Mouse (Mus musculus) C3H10T1/2 (cell line): Measurements from ENCODE around the gene Hnrnpa2b1. TPM values are rescaled to one million over a fixed set of nuclear protein-coding genes. Genes with fewer than 3 reads are reported as not detected.

Experiments used
- polyA plus RNA-seq, 2 experiments: library from polyadenylated mRNA; unstranded; fragments of >200 nt; fragmentation: generic; extraction: Trizol; gene quantifications; one replicate each; pipeline ENCODE4 v1.2.1; 2012; ENCODE audit warnings: missing spikeins in 2 of 2

The Hnrnpa2b1 gene
- 100 to 1,000 TPM in 1 of 2 experiments, 10 to 100 TPM in 1; 54.8 to 307 TPM for polyA plus RNA-seq

DNA sequence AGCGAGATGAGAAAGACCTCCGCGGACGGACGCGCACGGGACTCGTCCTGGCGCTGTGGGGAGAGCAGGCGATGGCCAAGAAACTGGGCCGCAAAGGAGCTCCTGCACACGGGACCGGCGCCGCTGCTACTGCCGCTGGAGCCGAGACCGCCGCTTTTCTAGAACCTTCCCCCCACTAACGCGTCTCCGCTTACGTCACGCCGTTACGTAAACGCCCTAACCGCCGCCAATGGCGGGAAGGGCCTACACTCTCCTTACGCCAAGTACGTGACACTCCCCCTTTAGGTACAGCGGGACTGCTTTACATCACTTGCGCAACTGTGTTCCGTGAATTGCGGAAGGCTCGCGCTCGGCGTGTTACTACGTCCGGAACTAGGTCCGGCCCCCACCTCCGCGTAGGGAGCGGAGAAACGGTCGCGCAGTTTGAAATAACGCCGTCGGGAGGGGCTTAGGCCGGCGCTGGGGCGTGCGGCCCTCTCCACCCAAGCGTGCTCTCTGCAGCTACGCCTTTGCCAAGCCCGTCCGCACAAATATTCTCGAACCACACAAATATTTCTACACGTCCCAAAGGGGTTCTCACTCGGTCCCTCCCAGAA, at the start of gene Hnrnpa2b1:
TSS of gene Hnrnpa2b1 (minus strand) at position 180 of the 596 bp plus-strand sequence.

DNA sequence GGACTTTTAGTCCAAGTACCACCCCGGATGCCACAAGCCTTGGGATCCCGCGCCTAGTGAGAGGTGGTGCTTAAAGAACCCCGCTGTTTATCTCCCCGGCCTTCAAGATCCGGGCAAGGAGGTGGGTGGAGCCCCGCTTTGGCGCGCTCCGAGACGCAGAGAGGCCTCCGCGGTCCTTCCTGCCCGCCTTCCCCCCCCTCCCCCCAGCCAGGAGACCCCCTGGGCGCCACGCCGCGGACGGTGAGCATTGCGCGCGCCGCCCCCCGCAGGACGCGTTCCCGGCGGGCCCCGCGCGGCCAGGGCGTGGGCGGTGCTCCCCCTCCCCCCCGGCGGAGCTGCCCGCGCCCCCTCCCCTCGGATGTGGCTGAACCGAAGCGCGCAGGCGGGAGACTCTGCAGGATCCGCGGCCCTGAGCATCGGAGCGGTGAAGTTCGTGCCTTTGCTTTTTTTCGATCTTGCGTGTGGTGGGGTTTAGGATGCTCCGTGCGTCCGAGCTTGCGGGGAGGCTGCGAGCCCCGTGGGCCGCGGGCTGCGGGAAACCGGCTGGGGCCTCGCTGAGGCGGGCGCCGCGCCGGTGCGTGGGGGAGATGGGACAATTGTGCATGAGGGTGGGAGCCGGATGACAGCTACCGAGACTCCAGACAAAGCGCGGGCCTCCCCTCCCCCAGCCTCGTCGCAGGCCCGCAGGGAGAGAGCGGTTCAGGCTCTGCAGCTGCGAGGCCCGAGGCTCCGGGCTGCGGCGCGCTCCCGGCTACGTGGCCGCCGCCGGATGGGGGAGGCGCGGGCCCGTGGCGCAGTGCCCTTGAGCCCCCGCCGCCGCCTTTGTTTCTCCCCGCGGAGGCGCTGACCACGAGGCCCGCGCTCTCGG, 851 bp upstream of the Hnrnpa2b1 start, which contains the start of gene Cbx3:
TSS of gene Cbx3 (plus strand) at position 50 of the 868 bp plus-strand sequence.

DNA sequence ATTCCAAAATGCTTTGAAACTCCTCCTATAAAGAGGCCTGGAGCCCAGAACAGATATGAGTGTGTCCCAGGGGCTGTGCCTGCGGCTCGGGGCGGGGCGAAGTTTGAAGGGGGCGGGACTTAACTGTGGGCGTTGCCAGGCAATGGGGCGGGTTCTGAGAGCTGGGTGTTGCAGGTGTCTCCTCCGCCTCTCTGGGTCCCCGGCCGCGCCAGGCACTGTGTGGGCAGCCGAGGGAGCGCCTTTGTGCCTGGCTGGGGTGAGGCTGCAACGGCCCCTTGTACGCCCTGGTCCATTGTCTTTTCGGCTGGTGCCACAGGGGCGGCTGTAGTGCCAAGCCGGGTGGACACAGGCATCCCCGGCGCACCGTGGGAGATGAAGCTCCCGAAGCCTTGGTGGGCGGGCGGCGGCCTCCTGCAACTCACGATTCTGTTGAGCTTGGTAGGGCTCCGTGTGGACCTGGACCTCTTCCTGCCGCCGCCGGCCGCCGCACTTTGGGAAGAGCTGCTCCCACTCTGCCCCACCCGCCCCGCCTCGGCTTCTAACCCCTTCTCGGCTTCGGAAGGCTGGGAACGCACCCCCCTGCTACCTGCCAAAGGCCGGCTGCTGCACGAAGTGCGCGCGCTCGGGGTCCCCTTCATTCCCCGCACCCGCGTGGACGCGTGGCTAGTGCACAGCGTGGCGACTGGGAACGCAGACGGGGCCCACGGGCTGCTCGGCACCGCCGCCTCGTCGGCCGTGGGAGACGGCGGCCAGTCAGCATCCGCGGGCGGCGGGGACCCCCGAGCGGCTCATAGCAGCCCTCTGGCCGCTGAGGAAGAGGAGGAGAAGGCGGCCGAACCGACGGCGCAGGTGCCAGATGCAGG, 36.9 kb downstream of the Hnrnpa2b1 start, which contains the start of gene Nfe2l3:
TSS of gene Nfe2l3 (plus strand) at position 136 of the 863 bp plus-strand sequence.

Other genes starting within 250 kb of the Hnrnpa2b1 start
- gene Nfe2l3, start 37.2 kb downstream of the Hnrnpa2b1 start, polyA plus RNA-seq = under 1 TPM in 1 of 2 experiments, not detected in 1; 0.22 TPM
- 10 to 100 TPM; 10.7 to 38.9 TPM for gene Cbx3, start 466 bp upstream of the Hnrnpa2b1 start, polyA plus RNA-seq
- gene Snx10, start 54.0 kb upstream of the Hnrnpa2b1 start, polyA plus RNA-seq = 1 to 10 TPM in 1 of 2 experiments, under 1 TPM in 1; 0.09 to 3.4 TPM